Mouse (Mus musculus): ENCODE data around the gene Hgf.

Gene Hgf

GRCm38 (mm10) chr5:16568997-16569396 is 15.7 kb downstream of the Hgf start:
- Histone ChIP-seq H3K9me3 (ENCODE audit: low read length) (no peaks in the 10 kb centered on the region), H3K4me3 (replicated peaks; ENCODE audit: low read length) (no peak overlapping the region), H3K4me1 (replicated peaks; ENCODE audit: low read depth, low read length) (no peaks in the 10 kb centered on the region), H3K36me3 (ENCODE audit: insufficient read depth, low read length) (no peaks in the 10 kb centered on the region), H3K27me3 (ENCODE audit: insufficient read depth, low read length) (no peaks in the 10 kb centered on the region)
- TF ChIP-seq POU5F1 (IDR thresholded peaks at IDR 0.05; ENCODE audit: borderline replicate concordance, low read length) (no peak), NANOG (IDR thresholded peaks at IDR 0.05; ENCODE audit: borderline replicate concordance, low read length) (no peak), CTCF (conservative IDR thresholded peaks at IDR 0.05; ENCODE audit: low read length) (no peak)

GRCm38 (mm10) chr5:16577882-16578742 is 24.8 kb downstream of the Hgf start:
- Histone ChIP-seq H3K36me3 (ENCODE audit: insufficient read depth, low read length) (no peaks in the 10 kb centered on the region), H3K9me3 (ENCODE audit: low read length) (no peaks in the 10 kb centered on the region), H3K27me3 (ENCODE audit: insufficient read depth, low read length) (no peaks in the 10 kb centered on the region), H3K4me3 (replicated peaks; ENCODE audit: low read length) (no peak overlapping the region), H3K4me1 (replicated peaks; ENCODE audit: low read depth, low read length) (no peaks in the 10 kb centered on the region)
- no peak for TF ChIP-seq NANOG (IDR thresholded peaks at IDR 0.05; ENCODE audit: borderline replicate concordance, low read length)
- no peak for TF ChIP-seq CTCF (conservative IDR thresholded peaks at IDR 0.05; ENCODE audit: low read length)
- TF ChIP-seq POU5F1 (IDR thresholded peaks at IDR 0.05; ENCODE audit: borderline replicate concordance, low read length): no peak

- TF ChIP-seq CTCF (conservative IDR thresholded peaks at IDR 0.05; ENCODE audit: low read length): no peak
- TF ChIP-seq NANOG (IDR thresholded peaks at IDR 0.05; ENCODE audit: borderline replicate concordance, low read length): no peak
- TF ChIP-seq POU5F1 (IDR thresholded peaks at IDR 0.05; ENCODE audit: borderline replicate concordance, low read length): no peak
- no peaks in the 10 kb centered on the region for H3K9me3 ChIP-seq (ENCODE audit: low read length)
- no peaks in the 10 kb centered on the region for H3K36me3 ChIP-seq (ENCODE audit: insufficient read depth, low read length)
- H3K4me1 ChIP-seq (replicated peaks; ENCODE audit: low read depth, low read length): no peaks in the 10 kb centered on the region
- H3K27me3 ChIP-seq (ENCODE audit: insufficient read depth, low read length): no peaks in the 10 kb centered on the region
- H3K4me3 ChIP-seq (replicated peaks; ENCODE audit: low read length): no peak overlapping the region
Observed at GRCm38 (mm10) chr5:16595699-16596098, 42.4 kb downstream of the Hgf start.

- no peaks in the 10 kb centered on the region for H3K9me3 ChIP-seq (ENCODE audit: low read length)
- H3K36me3 ChIP-seq (ENCODE audit: insufficient read depth, low read length): no peaks in the 10 kb centered on the region
- TF ChIP-seq CTCF (conservative IDR thresholded peaks at IDR 0.05; ENCODE audit: low read length): no peak
- no peak for TF ChIP-seq POU5F1 (IDR thresholded peaks at IDR 0.05; ENCODE audit: borderline replicate concordance, low read length)
- no peak for TF ChIP-seq NANOG (IDR thresholded peaks at IDR 0.05; ENCODE audit: borderline replicate concordance, low read length)
- H3K27me3 ChIP-seq (ENCODE audit: insufficient read depth, low read length): no peaks in the 10 kb centered on the region
- H3K4me3 ChIP-seq (replicated peaks; ENCODE audit: low read length): no peak overlapping the region
- H3K4me1 ChIP-seq (replicated peaks; ENCODE audit: low read depth, low read length): no peaks in the 10 kb centered on the region
Observed at GRCm38 (mm10) chr5:16597996-16598395, 44.7 kb downstream of the Hgf start.

- H3K27me3 ChIP-seq (ENCODE audit: insufficient read depth, low read length): no peaks in the 10 kb centered on the region
- H3K36me3 ChIP-seq (ENCODE audit: insufficient read depth, low read length): no peaks in the 10 kb centered on the region
- TF ChIP-seq NANOG (IDR thresholded peaks at IDR 0.05; ENCODE audit: borderline replicate concordance, low read length) (no peak), POU5F1 (IDR thresholded peaks at IDR 0.05; ENCODE audit: borderline replicate concordance, low read length) (no peak), CTCF (conservative IDR thresholded peaks at IDR 0.05; ENCODE audit: low read length) (no peak)
- no peaks in the 10 kb centered on the region for H3K9me3 ChIP-seq (ENCODE audit: low read length)
- H3K4me3 ChIP-seq (replicated peaks; ENCODE audit: low read length): no peak overlapping the region
- no peaks in the 10 kb centered on the region for H3K4me1 ChIP-seq (replicated peaks; ENCODE audit: low read depth, low read length)
Observed at GRCm38 (mm10) chr5:16601463-16601862, 48.2 kb downstream of the Hgf start.

- Histone ChIP-seq H3K4me1 (replicated peaks; ENCODE audit: low read depth, low read length) (no peaks in the 10 kb centered on the region), H3K27me3 (ENCODE audit: insufficient read depth, low read length) (no peaks in the 10 kb centered on the region), H3K9me3 (ENCODE audit: low read length) (no peaks in the 10 kb centered on the region), H3K4me3 (replicated peaks; ENCODE audit: low read length) (no peak overlapping the region), H3K36me3 (ENCODE audit: insufficient read depth, low read length) (no peaks in the 10 kb centered on the region)
- TF ChIP-seq NANOG (IDR thresholded peaks at IDR 0.05; ENCODE audit: borderline replicate concordance, low read length) (no peak), POU5F1 (IDR thresholded peaks at IDR 0.05; ENCODE audit: borderline replicate concordance, low read length) (no peak), CTCF (conservative IDR thresholded peaks at IDR 0.05; ENCODE audit: low read length) (no peak)
Observed at GRCm38 (mm10) chr5:16632996-16633395, 79.7 kb downstream of the Hgf start.

- H3K36me3 ChIP-seq (ENCODE audit: insufficient read depth, low read length): no peaks in the 10 kb centered on the region
- H3K4me3 ChIP-seq (replicated peaks; ENCODE audit: low read length): no peak overlapping the region
- H3K4me1 ChIP-seq (replicated peaks; ENCODE audit: low read depth, low read length): no peaks in the 10 kb centered on the region
- H3K9me3 ChIP-seq (ENCODE audit: low read length): no peaks in the 10 kb centered on the region
- H3K27me3 ChIP-seq (ENCODE audit: insufficient read depth, low read length): no peaks in the 10 kb centered on the region
- TF ChIP-seq POU5F1 (IDR thresholded peaks at IDR 0.05; ENCODE audit: borderline replicate concordance, low read length): no peak
- TF ChIP-seq CTCF (conservative IDR thresholded peaks at IDR 0.05; ENCODE audit: low read length): no peak
- no peak for TF ChIP-seq NANOG (IDR thresholded peaks at IDR 0.05; ENCODE audit: borderline replicate concordance, low read length)
Observed at GRCm38 (mm10) chr5:16646417-16646816, 93.1 kb downstream of the Hgf start.

GRCm38 (mm10) chr5:16647701-16648100 is 94.4 kb downstream of the Hgf start:
- Histone ChIP-seq H3K4me1 (replicated peaks; ENCODE audit: low read depth, low read length) (no peaks in the 10 kb centered on the region), H3K4me3 (replicated peaks; ENCODE audit: low read length) (no peak overlapping the region), H3K27me3 (ENCODE audit: insufficient read depth, low read length) (no peaks in the 10 kb centered on the region), H3K9me3 (ENCODE audit: low read length) (no peaks in the 10 kb centered on the region), H3K36me3 (ENCODE audit: insufficient read depth, low read length) (no peaks in the 10 kb centered on the region)
- TF ChIP-seq NANOG (IDR thresholded peaks at IDR 0.05; ENCODE audit: borderline replicate concordance, low read length): no peak
- TF ChIP-seq POU5F1 (IDR thresholded peaks at IDR 0.05; ENCODE audit: borderline replicate concordance, low read length): no peak
- TF ChIP-seq CTCF (conservative IDR thresholded peaks at IDR 0.05; ENCODE audit: low read length): no peak

All from E14TG2a.4 (cell line).